Mouse (Mus musculus): ENCODE results near the gene Sergef. TPM values are rescaled to one million over a fixed set of nuclear protein-coding genes. Genes with fewer than 3 reads are reported as not detected.

Gene Sergef
- polyA plus RNA-seq, 2 experiments = 3.3 to 5.5 TPM

DNA sequence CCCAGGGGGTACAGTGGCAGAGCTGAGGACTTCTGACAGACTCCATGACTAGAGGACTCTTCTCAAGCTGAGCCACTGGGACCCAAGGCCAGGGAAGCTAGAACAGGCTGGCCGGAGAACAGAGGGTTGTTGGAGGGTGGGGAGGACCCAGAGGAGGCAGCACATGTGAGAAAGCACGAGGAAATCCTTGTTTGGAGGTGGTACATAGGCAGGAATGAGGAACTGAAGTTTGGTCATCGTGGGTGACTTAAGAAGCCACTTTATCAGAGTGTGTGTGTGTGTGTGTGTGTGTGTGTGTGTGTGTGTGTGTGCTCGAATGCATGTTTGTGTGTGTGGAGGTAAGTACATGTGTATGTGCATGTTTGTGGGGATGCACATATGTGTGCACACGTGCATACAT, 108.3 kb downstream of the Sergef start:
- Histone ChIP-seq H3K27me3 (ENCODE audit: control insufficient read depth, insufficient read depth, low read length) (no peaks in the 10 kb centered on the region), H3K36me3 (replicated peaks; ENCODE audit: control insufficient read depth, insufficient read depth, low read depth) (no peaks in the 10 kb centered on the region), H3K4me3 (ENCODE audit: insufficient read depth in 1 of 2, low read depth in 2 of 2, low read length in 2 of 2) (no peak overlapping the region), H3K4me1 (replicated peaks; ENCODE audit: control insufficient read depth in 2 of 2, insufficient read depth in 2 of 2, low read length in 1 of 2) (0 out of 4 replicates have a peak, but pooled peaks cover 0 to 2% of the 10 kb centered on the region in 2 experiments), H3K9ac (replicated peaks) (no peak overlapping the region), H3K4me2 (ENCODE audit: low read depth) (no peak overlapping the region), H3K9me3 (ENCODE audit: control insufficient read depth, low read length) (no peaks in the 10 kb centered on the region), H3K27ac (no peak overlapping the region)
- DNase-seq (ENCODE audit: low read depth in 3 of 3, low spot score in 3 of 3) (no peak), ATAC-seq (ENCODE audit: insufficient read depth) (no peak)
- TF ChIP-seq CTCF (IDR thresholded peaks at IDR 0.05; ENCODE audit: low read depth) = no peak
- no peak for TF ChIP-seq EP300 (IDR thresholded peaks at IDR 0.05; ENCODE audit: low read depth)
- 38% methylated on average over 5 of the region's 5 CpGs for WGBS (ENCODE audit: insufficient replicate concordance)

DNA sequence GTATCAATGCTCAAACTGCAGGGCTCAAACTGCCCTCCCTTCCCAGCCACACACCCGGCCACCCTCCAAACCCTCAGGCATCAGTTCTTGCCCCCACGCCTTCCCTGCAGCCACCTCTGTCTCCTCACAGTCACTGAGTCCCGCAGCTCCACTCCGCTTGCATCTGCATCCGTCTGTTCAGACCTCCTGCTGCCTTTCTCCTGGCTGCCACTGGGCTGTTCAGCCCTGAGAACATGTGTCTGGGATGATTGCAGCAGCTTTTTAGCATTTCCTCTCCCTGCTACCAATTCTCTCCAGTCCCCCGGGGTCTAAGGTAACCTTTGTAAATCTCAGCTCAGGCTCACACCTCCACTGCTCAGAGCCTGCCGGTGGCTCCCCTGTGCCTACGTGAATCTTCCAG, 109.7 kb downstream of the Sergef start:
- no peaks in the 10 kb centered on the region for H3K36me3 ChIP-seq (replicated peaks; ENCODE audit: control insufficient read depth, insufficient read depth, low read depth)
- no peak overlapping the region for H3K4me2 ChIP-seq (ENCODE audit: low read depth)
- no peak overlapping the region for H3K4me3 ChIP-seq (ENCODE audit: insufficient read depth in 1 of 2, low read depth in 2 of 2, low read length in 2 of 2)
- no peaks in the 10 kb centered on the region for H3K9me3 ChIP-seq (ENCODE audit: control insufficient read depth, low read length)
- DNase-seq (ENCODE audit: low read depth in 3 of 3, low spot score in 3 of 3) (no peak), ATAC-seq (ENCODE audit: insufficient read depth) (no peak)
- H3K27ac ChIP-seq = no peak overlapping the region
- TF ChIP-seq CTCF (IDR thresholded peaks at IDR 0.05; ENCODE audit: low read depth) = no peak
- TF ChIP-seq EP300 (IDR thresholded peaks at IDR 0.05; ENCODE audit: low read depth) = no peak
- no peak overlapping the region for H3K9ac ChIP-seq (replicated peaks)
- WGBS (ENCODE audit: insufficient replicate concordance) = 53% methylated on average over 8 of the region's 8 CpGs
- no peaks in the 10 kb centered on the region for H3K27me3 ChIP-seq (ENCODE audit: control insufficient read depth, insufficient read depth, low read length)
- H3K4me1 ChIP-seq (replicated peaks; ENCODE audit: control insufficient read depth in 2 of 2, insufficient read depth in 2 of 2, low read length in 1 of 2) = 0 out of 4 replicates have a peak, but pooled peaks cover 0 to 2% of the 10 kb centered on the region in 2 experiments

DNA sequence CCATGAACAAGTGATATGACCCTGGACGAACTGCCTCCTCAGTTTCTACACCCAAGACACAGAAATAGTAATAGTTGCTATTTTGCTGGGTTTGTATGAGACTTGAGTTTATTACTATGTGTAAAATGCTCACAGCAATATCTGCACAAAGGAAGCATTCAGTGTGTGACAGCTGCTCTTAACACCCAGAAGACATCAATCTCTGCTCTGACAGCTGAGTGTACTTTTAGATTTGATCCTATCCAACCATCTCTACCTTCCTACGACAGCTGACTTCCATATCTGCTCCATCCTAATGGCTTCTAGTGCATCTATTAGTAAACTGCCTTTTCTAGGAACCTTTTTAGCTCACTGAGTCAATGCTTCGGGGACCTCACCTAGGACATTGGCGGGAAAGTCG, 110.3 kb downstream of the Sergef start:
- H3K4me3 ChIP-seq (ENCODE audit: insufficient read depth in 1 of 2, low read depth in 2 of 2, low read length in 2 of 2) = no peak overlapping the region
- H3K9ac ChIP-seq (replicated peaks) = no peak overlapping the region
- 71% methylated on average over 5 of the region's 5 CpGs for whole genome bisulfite sequencing (ENCODE audit: insufficient replicate concordance)
- H3K27ac ChIP-seq = no peak overlapping the region
- DNase-seq (ENCODE audit: low read depth in 3 of 3, low spot score in 3 of 3) (no peak), ATAC-seq (ENCODE audit: insufficient read depth) (no peak)
- H3K9me3 ChIP-seq (ENCODE audit: control insufficient read depth, low read length) = no peaks in the 10 kb centered on the region
- H3K27me3 ChIP-seq (ENCODE audit: control insufficient read depth, insufficient read depth, low read length) = no peaks in the 10 kb centered on the region
- H3K36me3 ChIP-seq (replicated peaks; ENCODE audit: control insufficient read depth, insufficient read depth, low read depth) = no peaks in the 10 kb centered on the region
- no peak overlapping the region for H3K4me2 ChIP-seq (ENCODE audit: low read depth)
- TF ChIP-seq CTCF (IDR thresholded peaks at IDR 0.05; ENCODE audit: low read depth) (no peak), EP300 (IDR thresholded peaks at IDR 0.05; ENCODE audit: low read depth) (no peak)
- H3K4me1 ChIP-seq (replicated peaks; ENCODE audit: control insufficient read depth in 2 of 2, insufficient read depth in 2 of 2, low read length in 1 of 2) = 0 out of 4 replicates have a peak, but pooled peaks cover 0 to 2% of the 10 kb centered on the region in 2 experiments

DNA sequence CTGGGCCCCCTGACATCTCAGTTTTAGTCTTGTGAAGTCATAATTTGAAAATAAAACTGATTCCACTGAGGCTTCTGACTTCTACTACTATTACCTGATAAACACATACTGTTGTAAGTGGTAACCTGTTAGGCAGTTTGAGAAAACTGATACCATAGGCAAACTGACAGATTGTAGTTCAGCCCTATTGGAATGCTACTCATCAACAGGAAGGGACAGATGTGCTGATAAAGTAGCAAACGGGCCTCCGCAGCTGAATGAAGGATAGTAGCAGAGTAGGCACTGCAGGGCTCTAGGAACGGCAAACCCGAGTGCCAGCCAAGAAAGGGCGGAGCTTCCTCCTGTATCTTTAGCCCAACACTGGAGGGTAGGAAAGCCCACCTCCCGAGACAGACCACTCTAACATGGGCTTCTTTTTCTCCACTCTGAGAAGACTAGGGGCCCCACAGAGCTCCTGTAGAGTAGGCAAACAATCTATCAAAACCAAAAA, 112.9 kb downstream of the Sergef start:
- H3K4me1 ChIP-seq (replicated peaks; ENCODE audit: control insufficient read depth in 2 of 2, insufficient read depth in 2 of 2, low read length in 1 of 2) = 0 out of 4 replicates have a peak, but pooled peaks cover 0 to 2% of the 10 kb centered on the region in 2 experiments
- 13% methylated on average over 6 of the region's 6 CpGs for WGBS (ENCODE audit: insufficient replicate concordance)
- no peaks in the 10 kb centered on the region for H3K9me3 ChIP-seq (ENCODE audit: control insufficient read depth, low read length)
- no peak overlapping the region for H3K9ac ChIP-seq (replicated peaks)
- no peak overlapping the region for H3K4me3 ChIP-seq (ENCODE audit: insufficient read depth in 1 of 2, low read depth in 2 of 2, low read length in 2 of 2)
- ATAC-seq (ENCODE audit: insufficient read depth) = no peak
- H3K4me2 ChIP-seq (ENCODE audit: low read depth) = no peak overlapping the region
- TF ChIP-seq EP300 (IDR thresholded peaks at IDR 0.05; ENCODE audit: low read depth) (no peak), CTCF (IDR thresholded peaks at IDR 0.05; ENCODE audit: low read depth) (no peak)
- no peaks in the 10 kb centered on the region for H3K27me3 ChIP-seq (ENCODE audit: control insufficient read depth, insufficient read depth, low read length)
- H3K27ac ChIP-seq = no peak overlapping the region
- no peaks in the 10 kb centered on the region for H3K36me3 ChIP-seq (replicated peaks; ENCODE audit: control insufficient read depth, insufficient read depth, low read depth)
- DNase-seq (ENCODE audit: low read depth in 3 of 3, low spot score in 3 of 3) = no peak

DNA sequence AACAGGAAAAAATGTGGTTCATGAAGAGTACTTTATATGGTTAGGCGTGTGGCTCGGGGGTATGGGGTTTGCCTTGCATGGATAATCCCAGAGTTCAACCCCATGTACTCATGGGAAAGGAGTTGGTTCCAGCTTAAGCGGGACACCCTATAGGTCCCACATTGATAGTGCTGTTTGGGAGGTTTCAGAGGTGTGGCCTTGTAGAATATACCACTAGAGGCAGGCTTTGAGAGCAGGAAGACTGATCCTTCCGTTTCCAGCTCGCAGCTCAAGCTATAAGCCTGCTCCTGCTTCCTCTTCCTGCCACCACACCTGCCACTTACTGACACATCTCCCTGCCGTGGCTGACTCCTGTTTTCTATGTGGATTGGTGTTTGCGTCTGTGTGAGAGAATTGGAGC, 116.4 kb downstream of the Sergef start:
- Histone ChIP-seq H3K27ac (no peak overlapping the region), H3K9me3 (ENCODE audit: control insufficient read depth, low read length) (no peaks in the 10 kb centered on the region), H3K36me3 (replicated peaks; ENCODE audit: control insufficient read depth, insufficient read depth, low read depth) (no peaks in the 10 kb centered on the region), H3K4me2 (ENCODE audit: low read depth) (no peak overlapping the region), H3K4me3 (ENCODE audit: insufficient read depth in 1 of 2, low read depth in 2 of 2, low read length in 2 of 2) (no peak overlapping the region), H3K9ac (replicated peaks) (no peak overlapping the region), H3K4me1 (replicated peaks; ENCODE audit: control insufficient read depth in 2 of 2, insufficient read depth in 2 of 2, low read length in 1 of 2) (0 out of 4 replicates have a peak, but pooled peaks cover 0 to 2% of the 10 kb centered on the region in 2 experiments), H3K27me3 (ENCODE audit: control insufficient read depth, insufficient read depth, low read length) (no peaks in the 10 kb centered on the region)
- DNase-seq (ENCODE audit: low read depth in 3 of 3, low spot score in 3 of 3) (no peak), ATAC-seq (ENCODE audit: insufficient read depth) (no peak)
- no peak for TF ChIP-seq CTCF (IDR thresholded peaks at IDR 0.05; ENCODE audit: low read depth)
- no peak for TF ChIP-seq EP300 (IDR thresholded peaks at IDR 0.05; ENCODE audit: low read depth)
- WGBS (ENCODE audit: insufficient replicate concordance) = 45% methylated on average over 7 of the region's 7 CpGs

Measured in liver, embryonic 14.5 days (tissue).